Mouse (Mus musculus) kidney, adult 8-10 months (tissue): ENCODE results near the gene Flcn.

Experiments used
- DNase-seq, 2 experiments: peaks; one replicate each; pipeline ENCODE4 v3.0.0; 2022

The Flcn gene

DNA sequence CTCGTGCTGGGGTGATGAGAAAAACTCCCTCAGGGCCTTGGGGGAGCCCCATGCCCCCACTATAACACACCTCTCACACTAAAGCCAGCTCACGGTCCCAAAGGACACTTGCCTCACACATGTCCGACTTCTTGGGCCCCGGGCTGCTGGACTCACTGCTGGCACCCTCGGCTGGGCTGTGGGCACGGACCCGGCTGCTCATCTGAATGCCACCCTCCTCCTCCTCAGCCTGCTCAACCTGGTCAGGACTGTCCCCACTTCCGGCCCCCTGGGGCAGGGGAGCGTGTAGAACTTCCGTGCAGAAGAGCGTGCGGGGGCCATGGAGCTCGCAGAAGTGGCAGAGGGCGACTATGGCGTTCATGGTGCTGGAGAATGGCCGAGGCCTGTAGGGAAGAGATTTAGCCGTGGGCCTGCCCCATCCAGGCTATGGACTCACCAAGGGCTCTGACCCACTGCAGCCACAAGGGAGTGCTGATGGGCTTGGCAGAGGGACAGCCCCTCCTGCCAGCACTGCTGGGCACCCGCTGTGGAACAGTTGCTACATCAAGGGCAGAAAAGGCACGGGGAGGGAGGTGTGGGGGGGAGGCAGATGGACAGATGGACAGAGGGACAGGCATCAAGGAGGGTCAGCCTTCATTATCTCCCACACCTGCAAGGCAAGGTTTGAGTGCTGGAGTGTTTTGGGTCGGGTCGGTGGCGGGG is 5.3 kb downstream of the Flcn start:
- DNase-seq, result no peak

DNA sequence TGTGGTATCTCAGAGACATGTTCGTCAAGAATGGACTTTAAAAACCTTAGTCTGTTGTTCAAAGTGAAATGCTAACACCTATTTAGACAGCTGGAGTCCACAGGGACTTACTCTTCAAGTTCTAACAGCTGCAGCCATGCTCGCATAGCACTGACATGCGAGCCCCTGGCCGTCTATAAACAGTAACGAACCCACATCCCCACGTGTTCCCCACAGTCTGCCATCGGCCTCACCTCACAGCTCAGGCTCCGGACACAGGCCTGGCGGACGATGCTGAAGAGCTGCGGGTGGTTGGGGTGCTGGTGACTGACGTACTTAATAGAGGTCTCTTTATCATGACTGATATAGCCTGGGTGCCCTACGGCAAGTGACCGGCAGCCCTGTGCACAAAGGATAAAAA is 6.3 kb downstream of the Flcn start:
- no peak for DNase-seq

DNA sequence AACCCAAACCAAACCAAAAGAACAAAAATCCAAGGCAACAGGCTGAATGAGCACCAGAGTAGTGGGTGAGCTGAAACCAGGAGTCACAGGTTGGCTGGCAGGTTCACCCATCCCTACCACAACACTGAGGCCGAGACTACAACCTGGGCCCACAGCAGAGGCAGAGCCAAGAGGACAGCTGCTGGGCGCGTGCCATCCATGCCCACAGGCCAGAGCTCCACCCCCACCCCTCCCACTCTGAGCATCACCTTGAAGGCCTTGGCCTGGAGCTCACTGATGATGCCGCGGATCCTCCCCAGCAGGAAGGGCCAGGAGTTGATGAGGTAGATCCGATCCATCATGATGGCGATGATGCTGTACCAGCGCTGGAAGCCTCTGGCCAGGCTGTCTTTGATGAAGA is 7.9 kb downstream of the Flcn start:
- DNase-seq, result no peak

DNA sequence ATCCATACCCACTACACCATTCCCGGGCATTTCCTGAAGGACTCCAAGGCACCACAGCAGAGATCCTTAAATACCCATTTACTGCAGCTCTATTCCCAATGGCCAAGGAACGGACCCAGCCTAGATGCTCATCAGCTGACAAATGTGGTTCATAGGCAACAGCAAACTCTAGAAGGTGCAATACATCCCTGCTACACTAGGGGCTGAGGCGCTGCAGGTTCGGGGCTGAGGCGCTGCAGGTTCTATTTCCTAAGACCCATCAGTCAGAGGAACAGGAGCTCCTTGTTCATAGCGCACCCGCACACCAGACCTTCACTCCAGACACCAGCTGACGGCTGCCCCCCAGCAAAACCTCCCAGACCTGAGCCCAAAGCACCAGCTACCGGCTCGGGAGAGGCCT is 9.4 kb downstream of the Flcn start:
- DNase-seq, result no peak

GRCm38 (mm10) chr11:59793390-59793789 is 16.4 kb downstream of the Flcn start:
- DNase-seq, result no peak

GRCm38 (mm10) chr11:59789311-59789710 is 20.5 kb downstream of the Flcn start:
- no peak for DNase-seq

- DNase-seq, result peak; percentile 45 to 55
Observed at GRCm38 (mm10) chr11:59787199-59787781, 22.5 kb downstream of the Flcn start, which contains the start of gene Pld6. TSS of gene Pld6 (minus strand) at chr11:59787645.

GRCm38 (mm10) chr11:59786444-59787198 is 23.2 kb downstream of the Flcn start:
- no peak for DNase-seq

GRCm38 (mm10) chr11:59783591-59783990 is 26.2 kb downstream of the Flcn start:
- no peak for DNase-seq

DNA sequence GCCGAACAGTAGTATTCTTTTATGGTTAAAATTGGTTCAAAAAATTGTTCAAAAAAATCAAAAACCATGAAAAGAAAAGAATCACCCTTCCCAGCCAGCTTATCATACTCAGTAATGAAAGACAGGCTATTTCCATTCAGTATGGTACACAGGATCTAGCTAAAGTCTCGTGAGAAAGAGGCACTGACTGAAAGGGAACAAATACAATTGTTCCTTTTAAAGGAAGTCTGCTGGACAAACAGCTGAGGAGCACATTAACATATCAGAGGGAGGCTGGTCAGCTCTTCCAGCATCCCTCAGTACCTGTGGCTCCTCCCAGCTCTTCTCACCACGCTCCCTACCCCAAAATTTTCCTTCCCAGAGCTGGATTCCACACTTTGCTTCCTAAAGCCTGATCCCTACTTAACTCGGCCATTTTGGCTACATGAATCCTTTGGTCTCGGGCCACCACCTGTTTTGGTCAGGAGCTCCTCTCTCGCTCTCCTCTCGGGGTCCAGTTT is 27.7 kb downstream of the Flcn start:
- no peak for DNase-seq

- DNase-seq, result no peak
Observed at GRCm38 (mm10) chr11:59780241-59780640, 29.6 kb downstream of the Flcn start.

- DNase-seq, result no peak
Observed at GRCm38 (mm10) chr11:59779406-59779805, 30.4 kb downstream of the Flcn start.

GRCm38 (mm10) chr11:59778874-59779223 is 31.0 kb downstream of the Flcn start:
- DNase-seq, result no peak

DNA sequence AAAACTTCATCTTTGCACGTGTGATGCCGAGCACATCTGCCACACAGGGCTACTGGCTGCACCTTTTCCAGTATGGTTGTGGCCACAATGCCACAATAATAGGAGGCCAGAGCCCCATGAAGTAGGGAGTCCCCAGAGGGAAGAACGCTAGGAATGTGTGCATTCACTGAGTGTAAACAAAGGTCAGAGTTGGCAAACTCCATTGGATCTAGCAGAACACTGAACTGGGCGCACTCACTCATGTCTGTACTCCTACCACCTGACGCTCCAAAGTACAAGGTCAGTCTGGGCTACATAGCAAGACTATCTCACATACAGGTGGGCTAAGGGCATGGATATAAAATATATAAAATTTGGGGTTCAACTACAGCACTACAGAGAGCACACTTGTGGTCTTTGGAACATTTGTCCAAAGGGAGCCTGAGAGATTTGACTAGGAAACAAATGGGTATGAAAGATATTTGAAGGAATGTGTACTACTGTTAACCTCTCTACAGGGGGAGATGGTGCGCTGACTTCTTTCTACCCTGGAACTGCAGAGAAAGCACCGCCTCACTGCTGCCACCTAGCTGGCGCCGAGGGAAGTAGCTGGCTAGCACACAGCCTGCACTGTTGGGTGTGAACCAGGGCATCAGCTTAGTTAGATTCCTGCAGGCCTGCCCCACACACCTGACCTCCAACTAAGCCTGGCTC is 31.5 kb downstream of the Flcn start:
- DNase-seq, result peak; percentile 66 to 81

GRCm38 (mm10) chr11:59777259-59777658 is 32.6 kb downstream of the Flcn start:
- DNase-seq, result no peak

GRCm38 (mm10) chr11:59775435-59776148 is 34.2 kb downstream of the Flcn start:
- no peak for DNase-seq

DNA sequence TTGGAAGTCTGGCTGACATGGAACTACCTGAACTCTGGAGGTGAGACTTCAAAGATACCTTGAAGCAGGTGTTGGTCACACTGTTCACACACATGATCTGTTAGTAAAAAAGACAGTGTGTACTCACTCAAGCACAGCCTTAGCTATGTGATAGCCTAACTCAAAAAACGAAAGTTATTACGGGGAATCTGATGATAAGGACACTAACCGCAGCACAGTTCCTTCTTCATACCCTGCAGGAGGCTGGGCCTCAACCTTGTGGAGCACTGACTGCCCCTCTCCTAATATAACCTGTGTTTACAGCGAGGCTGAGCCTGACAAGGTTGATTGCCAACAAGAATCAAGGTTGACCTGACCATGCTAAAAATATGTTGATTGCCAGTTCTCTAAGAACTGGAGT is 35.3 kb downstream of the Flcn start:
- no peak for DNase-seq

GRCm38 (mm10) chr11:59772902-59773301 is 36.9 kb downstream of the Flcn start:
- DNase-seq, result no peak

- no peak for DNase-seq
Observed at GRCm38 (mm10) chr11:59772291-59772690, 37.5 kb downstream of the Flcn start.

- DNase-seq, result no peak
Observed at GRCm38 (mm10) chr11:59770753-59771152, 39.1 kb downstream of the Flcn start.

- DNase-seq, result no peak
Observed at GRCm38 (mm10) chr11:59769738-59770137, 40.1 kb downstream of the Flcn start.

- no peak for DNase-seq
Observed at GRCm38 (mm10) chr11:59769307-59769706, 40.5 kb downstream of the Flcn start.

- DNase-seq, result no peak
Observed at GRCm38 (mm10) chr11:59760796-59761195, 49.0 kb downstream of the Flcn start.
